Mouse (Mus musculus) cerebral cortex, adult 2 months (tissue): ENCODE data around the gene Ndufa13.

Experiments
- WGBS: fragments of 180-500 bp; shearing (Covaris S2); methylation state at CpG from one replicate; pipeline ENCODE4 v1.1.7; 2018; 5-methylcytosine and 5-hydroxymethylcytosine counted together

The Ndufa13 gene

GRCm38 (mm10) chr8:69877992-69878391, 24.4 kb downstream of the Ndufa13 start:
- WGBS = 57% methylated on average over 3 of the region's 3 CpGs

GRCm38 (mm10) chr8:69877396-69877795, 25.0 kb downstream of the Ndufa13 start:
- WGBS = 76% methylated on average over 4 of the region's 4 CpGs

DNA sequence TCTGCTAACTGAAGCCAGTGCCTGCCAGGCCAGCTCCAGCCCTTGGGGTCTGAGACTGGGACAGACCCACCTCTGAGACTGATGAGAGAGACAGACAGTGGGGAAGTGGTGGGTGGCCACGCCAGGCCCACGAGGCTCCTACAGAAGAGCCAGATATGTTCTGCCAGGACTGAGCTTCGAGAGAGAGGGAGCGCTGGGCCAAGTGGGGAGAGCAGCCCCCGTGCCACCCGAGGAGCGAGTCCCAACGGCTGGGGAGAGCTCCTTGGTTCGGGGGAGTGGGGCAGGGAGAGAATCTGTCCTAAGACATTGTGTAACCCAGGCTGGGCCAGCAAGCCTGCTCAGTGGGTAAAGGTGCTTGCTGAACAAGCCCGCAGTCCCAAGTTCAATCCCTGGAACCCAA, 25.4 kb downstream of the Ndufa13 start:
- 69% methylated on average over 10 of the region's 10 CpGs for WGBS

DNA sequence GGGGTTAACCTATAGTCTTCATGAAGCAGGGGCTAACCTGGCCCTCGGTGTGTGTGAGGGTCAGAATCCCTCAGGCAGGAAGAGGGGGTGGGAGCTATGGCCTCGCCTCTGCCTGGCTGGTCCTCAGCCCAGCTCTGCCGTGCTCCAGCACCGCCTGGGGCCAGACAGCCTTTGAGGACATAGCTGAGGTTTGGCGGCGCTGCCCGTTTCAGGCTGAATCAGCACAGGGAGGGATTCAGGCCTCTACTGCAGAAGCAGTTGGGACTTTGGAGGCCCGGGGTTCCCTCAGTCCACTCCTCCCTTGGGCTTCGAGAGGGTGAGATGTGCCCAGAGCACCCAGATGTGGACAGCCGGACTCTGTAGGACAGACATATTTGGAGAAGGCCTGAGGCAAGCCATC, 26.3 kb downstream of the Ndufa13 start:
- WGBS = 60% methylated on average over 10 of the region's 10 CpGs

GRCm38 (mm10) chr8:69874654-69875053, 27.7 kb downstream of the Ndufa13 start:
- WGBS = 82% methylated on average over 13 of the region's 13 CpGs

DNA sequence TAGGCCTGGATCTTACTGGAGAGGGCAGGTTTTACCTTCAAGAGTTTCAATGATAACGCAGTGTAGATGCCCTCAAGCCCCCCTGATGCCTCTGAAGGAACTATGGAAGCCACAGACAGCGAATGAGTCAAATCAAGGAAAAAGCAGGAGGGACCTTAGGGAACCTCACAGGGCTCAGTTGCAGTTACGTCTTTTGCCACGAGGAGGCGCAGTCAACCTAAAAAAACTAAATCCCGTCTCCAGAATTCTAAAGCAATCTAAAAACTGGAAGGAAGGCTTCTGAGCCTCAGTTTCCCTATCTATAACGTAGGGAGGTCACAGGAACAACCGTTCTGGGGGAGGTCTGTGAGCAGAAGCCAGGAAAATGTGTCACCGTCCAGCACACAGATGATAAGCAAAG, 28.2 kb downstream of the Ndufa13 start:
- 15% methylated on average over 9 of the region's 9 CpGs for WGBS

- 81% methylated on average over 6 of the region's 6 CpGs for WGBS
Measured at GRCm38 (mm10) chr8:69870907-69871306, 31.5 kb downstream of the Ndufa13 start.

DNA sequence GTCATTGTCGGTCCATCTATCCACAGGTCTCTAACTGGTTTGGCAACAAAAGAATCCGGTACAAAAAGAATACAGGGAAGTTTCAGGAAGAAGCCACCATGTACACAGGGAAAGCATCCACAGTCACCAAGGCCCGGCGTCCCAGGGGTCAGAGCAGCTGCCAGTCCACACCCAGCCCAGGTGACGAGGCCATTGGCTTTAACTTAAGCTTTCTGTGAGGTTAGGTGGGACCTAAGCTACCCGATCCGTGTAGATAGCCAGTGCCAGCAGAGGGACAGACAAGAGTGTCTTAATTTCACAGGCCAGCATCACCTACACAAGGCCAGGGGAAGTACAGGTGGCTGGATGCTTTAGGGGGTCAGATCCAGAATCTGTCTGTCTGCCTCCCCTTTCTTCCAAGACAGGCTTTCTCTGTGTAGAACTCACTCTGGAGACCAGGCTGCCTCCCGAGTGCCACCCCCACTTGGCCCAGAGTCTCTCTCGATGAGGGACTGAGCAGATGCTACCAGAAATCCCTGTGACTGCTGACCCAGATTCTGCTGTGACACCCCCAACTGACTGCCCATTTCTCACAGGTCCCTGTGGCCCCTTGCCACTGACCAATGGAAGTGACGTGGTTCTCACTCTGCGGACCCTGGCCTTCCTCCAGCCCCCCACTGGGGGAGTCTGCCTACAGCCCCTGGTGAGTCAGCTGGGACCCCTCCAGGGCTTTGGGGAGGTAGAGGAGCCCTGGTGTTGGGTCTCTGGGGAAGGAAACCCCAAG, 32.2 kb downstream of the Ndufa13 start:
- 72% methylated on average over 11 of the region's 11 CpGs for WGBS

DNA sequence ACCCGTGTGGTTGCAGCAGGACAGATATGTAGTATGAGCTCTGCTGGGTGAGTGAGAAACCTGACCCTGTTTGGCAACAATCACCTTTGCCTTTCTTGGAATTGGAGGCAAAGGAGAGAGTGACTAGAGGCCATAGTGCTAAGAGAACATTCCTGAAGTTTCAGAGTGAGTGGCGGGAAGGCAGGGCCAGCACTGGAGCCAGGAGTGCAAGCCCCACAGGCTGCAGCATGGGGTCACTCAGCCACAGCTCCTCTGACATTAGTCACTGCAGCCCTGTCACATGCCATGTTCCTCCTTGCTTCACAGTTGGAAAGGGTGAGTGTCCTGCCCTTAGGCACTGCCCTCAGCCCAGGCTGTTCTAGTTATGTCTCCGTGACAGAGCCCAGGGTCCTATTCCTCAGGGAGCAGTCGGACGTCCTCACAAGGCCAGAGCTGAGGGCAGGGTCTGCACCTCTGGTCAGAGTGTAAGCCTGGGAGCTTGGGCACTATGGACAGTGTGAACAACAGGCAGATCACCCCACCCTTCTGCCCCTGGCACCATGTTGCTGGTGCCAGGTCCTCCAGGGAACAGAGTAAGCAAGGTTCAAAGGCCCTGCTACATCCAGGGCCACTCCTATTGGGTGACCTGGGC, 34.5 kb downstream of the Ndufa13 start:
- WGBS = 84% methylated on average over 5 of the region's 5 CpGs

- WGBS = 70% methylated on average over 5 of the region's 5 CpGs
Measured at GRCm38 (mm10) chr8:69864180-69864579, 38.2 kb downstream of the Ndufa13 start.

DNA sequence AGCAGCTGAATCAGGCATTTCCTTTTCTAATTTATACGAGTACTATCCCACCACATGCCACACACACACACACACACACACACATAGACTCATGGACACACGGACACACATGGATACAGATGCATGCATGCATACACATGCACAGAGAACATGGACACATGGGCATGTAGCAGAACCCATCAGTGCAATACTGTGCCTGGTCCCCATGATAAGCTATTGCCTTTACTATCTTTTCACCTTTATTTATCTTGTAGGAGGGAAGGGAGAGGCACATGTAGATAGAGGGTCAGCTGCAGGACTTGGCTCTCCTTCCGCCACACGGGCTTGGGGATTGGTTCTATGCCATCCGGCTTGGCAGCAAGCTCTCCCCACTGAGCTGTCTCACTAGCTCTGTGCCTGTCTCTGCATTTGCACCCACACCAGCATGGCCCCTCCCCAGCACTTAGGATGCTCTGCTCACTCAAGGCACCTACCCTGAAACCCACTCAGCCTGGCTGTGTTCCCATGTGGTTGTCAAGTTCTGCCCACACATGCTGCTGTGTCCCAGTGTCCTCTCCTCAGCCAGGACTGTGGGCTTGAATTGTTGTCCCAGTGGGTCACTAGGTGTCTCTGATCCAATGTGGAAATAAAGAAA, 38.9 kb downstream of the Ndufa13 start:
- 51% methylated on average over 5 of the region's 5 CpGs for WGBS

DNA sequence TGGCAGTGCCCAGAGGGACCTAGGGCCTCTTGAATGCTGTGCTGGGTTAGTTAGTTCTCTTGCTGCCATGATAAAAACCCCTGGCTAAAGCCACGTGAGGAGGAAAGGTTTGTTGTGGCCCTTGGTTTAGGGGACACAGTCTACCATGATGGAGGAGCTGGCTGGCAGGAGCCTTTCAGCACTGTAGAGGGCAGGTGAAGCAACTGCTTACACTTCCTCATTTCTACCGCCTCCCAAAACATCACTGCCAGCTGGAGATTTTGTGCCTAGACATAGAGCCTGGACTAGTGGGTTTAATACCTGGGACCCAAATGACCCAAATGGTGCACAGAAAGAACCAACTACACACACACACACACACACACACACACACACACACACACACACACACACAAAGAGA, 41.1 kb downstream of the Ndufa13 start:
- WGBS = 91% methylated on average over 2 of the region's 2 CpGs

- WGBS = 74% methylated on average over 4 of the region's 4 CpGs
Measured at GRCm38 (mm10) chr8:69860807-69861206, 41.6 kb downstream of the Ndufa13 start.

DNA sequence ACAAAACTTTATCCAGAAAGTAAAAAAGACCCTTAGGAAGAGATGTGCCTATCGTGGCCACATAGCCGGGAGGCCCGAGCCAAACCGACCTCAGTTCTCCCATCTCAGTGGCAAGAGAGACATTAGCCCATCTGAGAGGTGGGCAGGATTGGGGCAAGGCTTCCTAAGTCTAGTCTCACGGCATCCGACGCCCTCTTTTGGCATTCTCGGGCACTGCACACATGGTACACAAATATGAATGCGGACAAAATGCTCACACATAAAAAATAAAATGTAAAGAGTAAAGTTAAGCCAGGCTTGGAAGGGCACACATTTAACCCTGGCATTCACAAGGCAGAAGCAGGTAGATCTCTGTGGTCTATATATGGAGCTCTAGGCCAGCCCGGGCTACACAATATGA, 48.5 kb downstream of the Ndufa13 start:
- 95% methylated on average over 10 of the region's 10 CpGs for WGBS

DNA sequence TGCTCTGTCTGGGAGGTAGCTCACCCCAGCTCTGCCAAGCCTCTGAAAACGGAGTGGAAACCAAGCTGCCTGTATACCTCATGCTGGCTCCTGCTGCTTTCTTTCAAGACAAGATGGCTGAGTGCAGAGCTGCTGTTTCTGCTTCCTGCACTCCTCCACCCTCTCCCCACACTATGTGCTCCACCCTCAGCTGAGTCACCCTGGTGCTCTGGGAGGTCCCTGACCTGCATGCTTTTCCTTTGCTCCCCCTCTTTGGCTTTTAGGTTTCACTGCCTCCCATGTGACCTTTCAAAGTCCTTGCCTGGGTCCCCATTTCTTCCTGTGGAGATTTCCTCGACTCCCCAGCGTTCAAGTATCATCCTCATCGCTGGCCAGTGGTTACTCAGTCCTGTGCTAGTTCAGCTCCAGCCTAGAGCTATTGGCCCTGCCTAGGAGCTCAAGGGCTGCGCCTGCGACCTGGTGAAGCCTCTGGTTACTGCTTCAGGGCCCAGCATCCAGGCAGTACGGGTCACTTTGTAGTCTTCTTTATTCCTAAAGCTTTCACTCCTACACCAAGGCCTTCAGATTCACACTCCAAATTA, 51.3 kb downstream of the Ndufa13 start:
- 81% methylated on average over 7 of the region's 7 CpGs for WGBS

DNA sequence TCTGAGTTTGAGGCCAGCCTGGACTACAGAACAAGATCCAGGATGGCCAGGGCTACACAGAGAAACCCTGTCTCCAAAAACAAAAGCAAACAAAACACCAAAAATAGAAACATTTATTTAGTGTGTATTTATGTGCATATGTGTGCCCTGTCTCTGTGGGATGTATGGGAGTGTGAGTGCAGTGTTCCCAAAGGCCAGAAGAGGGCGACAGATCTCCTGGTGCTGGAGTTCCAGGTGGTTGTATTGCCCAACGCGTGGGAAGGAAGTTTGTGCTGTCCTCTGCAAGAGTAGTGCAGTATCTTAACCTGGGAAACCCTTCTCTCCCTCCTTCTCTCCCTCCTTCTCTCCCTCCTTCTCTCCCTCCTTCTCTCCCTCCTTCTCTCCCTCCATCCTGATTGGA, 52.5 kb downstream of the Ndufa13 start:
- 48% methylated on average over 3 of the region's 3 CpGs for WGBS

- WGBS = 82% methylated on average over 8 of the region's 8 CpGs
Measured at GRCm38 (mm10) chr8:69848951-69849350, 53.4 kb downstream of the Ndufa13 start.

GRCm38 (mm10) chr8:69847167-69848065, 54.9 kb downstream of the Ndufa13 start:
- 83% methylated on average over 3 of the region's 3 CpGs for WGBS
